Mouse (Mus musculus) brown adipose tissue, adult 24 weeks (tissue): ENCODE data around the gene Brpf1. TPM values are rescaled to one million over a fixed set of nuclear protein-coding genes. Genes with fewer than 3 reads are reported as not detected.

Experiments used
- H3K27ac ChIP-seq: fragments of 200-500 bp; replicated peaks from 2 replicates; pipeline ENCODE4 v1.5.1; 2012; ENCODE audit warnings: low read depth, mild to moderate bottlenecking, low read length
- H3K4me1 ChIP-seq: fragments of 200-500 bp; 2 replicates; pipeline ENCODE4 v1.6.1; 2012; ENCODE audit warnings: low read length, mixed read lengths; ENCODE audit not compliant: control insufficient read depth, insufficient read depth, insufficient read length
- H3K4me3 ChIP-seq: fragments of 200-500 bp; 2 replicates; pipeline ENCODE4 v1.5.1; 2012; ENCODE audit warnings: low read depth, mild to moderate bottlenecking, low read length, moderate library complexity; ENCODE audit not compliant: insufficient read depth
- polyA plus RNA-seq: library from polyadenylated mRNA; stranded (reverse); fragments of >200 nt; gene quantifications from 2 replicates; pipeline ENCODE4 v1.2.4, GENCODE M21; 2012; ENCODE audit not compliant: missing spikeins, insufficient read depth, insufficient read length

Brpf1 gene
- 12.6 and 15.1 TPM in 2 replicates for polyA plus RNA-seq

DNA sequence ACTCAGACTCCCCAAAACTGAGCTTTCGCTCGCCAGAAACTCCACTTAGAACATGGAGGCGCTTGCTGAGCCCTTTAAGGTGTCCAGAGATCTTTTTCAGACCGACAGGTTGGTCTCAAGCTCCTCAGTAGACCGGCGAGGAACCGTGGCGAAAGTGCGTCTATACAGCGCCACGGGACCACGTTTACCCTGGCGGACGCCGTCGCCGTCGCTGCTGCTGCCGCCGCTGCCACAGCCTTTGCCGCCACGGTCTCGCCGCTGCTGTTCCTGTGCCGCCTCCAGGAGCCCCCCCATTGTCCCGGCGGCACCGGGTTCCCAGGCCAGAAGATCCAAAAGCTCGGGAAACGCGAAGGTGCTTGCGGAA, at the start of gene Brpf1:
Gene Brpf1 (plus strand): TSS at position 152 of the 364 bp plus-strand sequence.
- Histone ChIP-seq H3K4me1 (peaks cover 4% of the 10 kb centered on the region; the same call in 1 of the 2 replicates), H3K27ac (peak within 1 kb of the TSS; percentile 100), H3K4me3 (peak within 1 kb of the TSS; percentile 96)

DNA sequence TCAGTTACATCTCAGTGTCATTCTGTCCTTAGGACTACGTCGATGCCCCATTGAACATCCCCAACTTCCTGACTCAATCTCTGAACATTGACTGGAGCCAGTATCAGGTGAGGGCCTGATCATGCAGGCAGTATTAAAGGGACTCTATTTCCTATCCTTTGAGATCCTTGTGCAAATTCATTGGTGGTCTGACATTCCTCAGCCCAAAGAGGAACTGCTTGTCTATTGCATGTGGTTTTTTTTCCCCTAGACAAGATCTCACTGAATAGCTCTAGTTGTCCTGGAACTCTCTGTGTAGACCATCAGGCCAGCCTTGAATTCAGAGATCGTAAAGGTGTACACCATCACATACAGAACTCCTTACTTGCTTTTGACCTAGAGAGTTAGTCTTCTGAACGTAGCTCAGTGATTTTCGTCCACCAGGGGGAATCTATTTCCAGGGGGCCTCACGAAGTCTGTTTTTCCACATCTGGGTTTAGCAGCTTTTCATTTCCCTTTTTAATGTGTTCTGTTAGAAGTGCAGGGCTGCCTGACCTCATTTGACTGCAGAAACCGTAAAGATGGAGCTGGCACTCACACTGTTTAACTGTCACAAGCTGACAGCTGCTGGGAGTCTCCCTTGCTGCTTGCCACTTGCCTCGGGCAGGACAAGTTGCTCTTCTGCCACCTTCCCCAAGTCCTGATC, 45.6 kb upstream of the Brpf1 start:
- H3K27ac ChIP-seq: no peak overlapping the region
- H3K4me1 ChIP-seq: 0 out of 2 replicates have a peak, but pooled peaks cover 2% of the 10 kb centered on the region
- H3K4me3 ChIP-seq: no peak overlapping the region

DNA sequence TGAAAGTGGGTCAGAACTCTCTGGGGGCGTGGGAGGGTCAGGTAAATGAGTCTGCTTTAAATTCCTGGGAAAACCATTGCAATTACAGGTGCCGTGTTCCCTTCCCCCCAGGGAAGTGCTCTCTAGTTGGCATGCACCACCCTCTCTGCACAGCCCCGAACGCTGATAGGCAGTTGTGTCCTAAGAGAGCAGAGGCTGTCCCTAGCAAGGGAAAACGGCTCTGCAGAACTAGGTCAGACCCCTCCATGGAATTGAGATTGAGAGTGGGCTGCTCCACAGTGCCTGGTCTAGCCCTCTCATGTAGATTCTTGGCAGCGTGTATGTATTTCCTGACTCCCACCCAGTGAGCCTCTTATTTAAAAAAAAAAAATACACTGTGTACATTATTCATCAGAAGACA, 43.4 kb upstream of the Brpf1 start:
- H3K27ac ChIP-seq: no peak overlapping the region
- peaks cover 13% of the 10 kb centered on the region for H3K4me1 ChIP-seq
- H3K4me3 ChIP-seq: no peak overlapping the region

DNA sequence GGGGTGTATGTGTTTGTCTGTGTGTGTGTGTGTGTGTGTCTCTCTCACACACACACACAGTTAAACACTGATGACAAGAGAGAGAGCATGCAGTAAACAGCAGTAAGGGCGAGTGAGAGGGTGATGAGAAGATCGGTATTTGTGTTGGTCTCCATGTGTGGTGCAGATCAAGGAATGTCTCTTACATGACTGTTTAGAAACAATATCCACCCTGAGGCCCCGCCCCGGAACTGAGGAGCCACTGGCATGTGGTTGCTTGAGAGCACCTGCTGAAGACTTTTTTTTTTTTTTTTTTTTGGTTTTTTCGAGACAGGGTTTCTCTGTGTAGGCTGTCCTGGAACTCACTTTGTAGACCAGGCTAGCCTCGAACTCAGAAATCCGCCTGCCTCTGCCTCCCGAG, 42.5 kb upstream of the Brpf1 start:
- no peak overlapping the region for H3K4me3 ChIP-seq
- H3K4me1 ChIP-seq: peaks cover 16% of the 10 kb centered on the region

DNA sequence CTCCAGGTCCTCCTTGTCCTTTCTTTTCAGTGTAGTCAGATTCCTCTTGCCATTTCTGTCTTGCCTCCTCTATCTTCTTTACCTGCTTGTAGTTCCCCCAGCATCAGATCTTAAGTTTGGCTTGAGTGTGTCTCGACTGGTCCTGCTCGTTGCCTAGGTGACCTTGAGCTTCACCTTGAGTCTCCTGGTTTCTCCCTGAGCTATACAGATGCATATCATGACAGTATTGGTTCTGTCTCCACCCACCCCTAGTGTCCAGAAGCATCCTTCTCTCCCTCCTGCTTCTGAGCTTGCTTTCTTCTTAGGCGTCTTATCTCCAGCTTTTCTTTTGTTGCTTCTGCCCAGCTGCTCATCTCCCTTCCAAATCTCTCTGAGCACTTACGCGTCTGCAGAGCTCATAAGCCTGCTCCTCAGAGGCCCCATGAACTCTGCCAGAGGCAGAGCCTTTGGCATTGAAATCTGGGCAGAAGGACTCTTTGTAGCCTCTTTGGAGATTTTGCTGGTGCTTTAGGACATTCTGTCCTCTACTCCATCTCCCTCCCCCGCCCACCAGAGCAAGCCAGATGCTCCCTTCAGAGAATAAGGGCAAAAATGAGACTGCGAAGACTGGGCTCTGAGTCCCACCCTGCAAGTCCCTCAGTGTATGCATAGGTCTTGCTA, 39.8 kb upstream of the Brpf1 start:
- Histone ChIP-seq H3K4me1 (peaks cover 16% of the 10 kb centered on the region), H3K27ac (peak overlapping the region; percentile 85), H3K4me3 (no peak overlapping the region)

More for the DNA sequence above, 42.5 kb upstream of the Brpf1 start:
- H3K27ac ChIP-seq: no peak overlapping the region

GRCm38 (mm10) chr6:113267988-113268387, 38.9 kb upstream of the Brpf1 start:
- Histone ChIP-seq H3K4me1 (peaks cover 16% of the 10 kb centered on the region), H3K4me3 (no peak overlapping the region), H3K27ac (peak overlapping the region; percentile 55)

DNA sequence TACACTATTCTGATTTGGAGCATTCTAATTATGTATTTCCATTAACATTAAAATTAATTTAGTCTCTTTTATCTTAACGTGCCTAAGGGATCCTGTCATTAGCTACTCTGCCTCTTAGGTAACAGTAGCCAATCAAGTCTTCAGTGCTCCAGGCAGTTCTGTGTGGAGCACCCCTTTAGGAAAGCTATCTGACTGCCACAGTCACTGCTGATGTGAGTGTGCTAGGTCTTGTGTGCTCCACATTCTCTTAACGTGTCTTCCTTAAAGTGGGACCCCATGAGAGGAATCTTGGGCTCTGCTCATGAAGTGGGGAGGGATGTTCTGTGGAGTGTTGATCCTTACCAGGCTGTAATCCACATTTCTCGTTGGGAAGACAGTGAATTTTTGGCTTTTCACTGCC, 34.6 kb upstream of the Brpf1 start:
- Histone ChIP-seq H3K4me1 (peaks cover 8% of the 10 kb centered on the region), H3K4me3 (no peak overlapping the region), H3K27ac (no peak overlapping the region)

DNA sequence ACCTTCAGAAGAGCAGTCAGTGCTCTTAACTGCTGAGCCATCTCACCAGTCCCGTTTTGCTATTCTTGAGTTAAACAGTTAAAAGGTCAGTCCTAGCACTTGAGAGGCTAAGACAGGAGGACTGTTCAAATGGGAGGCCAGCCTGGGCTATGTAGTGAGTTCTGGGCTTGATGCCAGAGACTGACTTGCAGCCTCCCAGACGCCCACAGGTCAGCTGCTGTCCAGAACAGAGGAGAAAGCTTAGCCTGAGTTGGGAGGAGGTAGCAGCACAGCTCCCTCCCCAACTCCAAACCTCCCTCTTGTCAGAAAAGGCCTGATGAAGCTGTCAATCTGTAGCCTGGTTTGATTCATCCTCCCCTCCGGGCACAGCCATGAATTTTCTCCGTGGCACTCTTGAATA, 30.1 kb upstream of the Brpf1 start:
- no peak overlapping the region for H3K4me3 ChIP-seq
- no peak overlapping the region for H3K27ac ChIP-seq
- no peaks in the 10 kb centered on the region for H3K4me1 ChIP-seq

GRCm38 (mm10) chr6:113281676-113282075, 25.3 kb upstream of the Brpf1 start:
- Histone ChIP-seq H3K4me1 (peaks cover 3% of the 10 kb centered on the region; the same call in 1 of the 2 replicates), H3K27ac (no peak overlapping the region), H3K4me3 (no peak overlapping the region)

DNA sequence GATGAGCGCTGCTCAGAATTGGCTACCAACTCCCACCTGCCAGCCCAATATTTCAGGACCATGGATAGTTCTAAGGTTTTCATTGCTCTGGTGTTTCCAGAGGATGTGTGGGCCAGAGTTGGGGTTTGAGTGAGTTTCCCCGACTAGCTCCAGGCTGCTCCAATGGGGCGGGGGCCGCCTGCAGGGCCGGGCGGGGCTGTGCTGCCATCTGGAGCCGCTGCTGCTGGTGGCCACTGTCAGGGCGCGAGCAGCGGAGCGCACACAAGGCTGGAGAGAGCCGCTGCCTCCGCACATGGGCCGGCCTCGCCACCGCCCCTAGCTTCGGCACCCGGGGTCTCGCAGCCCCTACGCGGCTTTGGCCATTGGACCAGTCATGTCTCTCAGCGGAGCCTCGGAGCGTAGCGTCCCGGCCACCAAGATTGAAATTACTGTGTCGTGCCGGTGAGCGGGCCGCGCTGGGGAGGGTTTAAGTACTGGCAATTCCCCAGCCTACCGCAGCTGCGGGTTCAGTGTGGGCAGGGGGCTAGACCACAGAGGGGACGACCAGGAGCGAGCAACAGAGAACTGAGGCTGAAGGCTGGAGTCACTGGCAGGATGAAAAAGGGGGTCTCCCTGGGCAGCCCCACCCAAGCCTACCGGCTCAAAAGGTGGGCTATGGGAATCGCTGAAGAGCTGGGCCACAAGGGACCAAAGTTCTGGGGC, 24.7 kb upstream of the Brpf1 start, which contains the start of gene Cpne9:
Gene Cpne9 (plus strand): TSS at position 207 of the 702 bp plus-strand sequence.
- H3K4me1 ChIP-seq: peaks cover 3% of the 10 kb centered on the region; the same call in 1 of the 2 replicates
- no peak within 1 kb of the TSS for H3K4me3 ChIP-seq

DNA sequence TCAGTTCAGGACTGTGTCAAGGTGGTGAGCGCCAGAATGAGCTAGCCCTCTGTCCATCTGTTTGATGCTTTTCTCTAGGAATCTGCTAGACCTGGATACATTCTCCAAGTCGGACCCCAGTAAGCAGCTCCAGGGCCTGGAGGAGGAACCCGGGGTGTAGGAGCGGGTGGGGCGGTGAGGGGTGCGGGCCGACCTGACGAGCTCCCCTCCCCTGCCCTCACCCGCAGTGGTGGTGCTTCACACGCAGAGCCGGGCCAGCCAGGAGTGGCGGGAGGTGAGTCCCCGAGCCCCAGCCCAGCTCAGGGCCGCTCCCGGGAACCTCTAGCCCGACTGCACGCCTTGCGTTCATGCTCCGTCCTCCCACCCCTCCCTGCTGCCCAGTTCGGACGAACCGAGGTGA, 24.0 kb upstream of the Brpf1 start:
- Histone ChIP-seq H3K4me1 (peaks cover 3% of the 10 kb centered on the region; the same call in 1 of the 2 replicates), H3K4me3 (no peak overlapping the region), H3K27ac (no peak overlapping the region)

More for the DNA sequence above, 24.7 kb upstream of the Brpf1 start, which contains the start of gene Cpne9:
- H3K27ac ChIP-seq: no peak within 1 kb of the TSS

DNA sequence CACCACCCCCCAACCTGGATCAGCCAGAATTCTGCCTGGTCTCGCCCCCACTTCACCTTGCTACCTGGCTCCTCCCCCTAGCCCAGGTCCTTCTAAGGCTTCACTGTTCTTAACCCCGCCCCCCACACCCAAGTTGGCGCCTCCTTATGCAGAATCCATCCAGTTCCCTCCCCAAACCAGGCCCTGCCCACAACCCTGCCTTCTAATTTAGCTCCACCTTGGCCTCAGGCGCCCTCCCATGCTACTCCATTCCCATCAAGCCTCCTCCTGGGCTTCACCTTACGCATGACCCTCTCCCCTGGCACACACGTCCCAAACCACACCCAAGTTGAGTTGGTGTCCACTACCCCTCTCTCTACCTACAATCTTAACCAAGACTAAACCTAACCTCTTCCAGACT, 23.4 kb upstream of the Brpf1 start:
- Histone ChIP-seq H3K4me3 (no peak overlapping the region), H3K4me1 (peaks cover 3% of the 10 kb centered on the region; the same call in 1 of the 2 replicates), H3K27ac (no peak overlapping the region)

DNA sequence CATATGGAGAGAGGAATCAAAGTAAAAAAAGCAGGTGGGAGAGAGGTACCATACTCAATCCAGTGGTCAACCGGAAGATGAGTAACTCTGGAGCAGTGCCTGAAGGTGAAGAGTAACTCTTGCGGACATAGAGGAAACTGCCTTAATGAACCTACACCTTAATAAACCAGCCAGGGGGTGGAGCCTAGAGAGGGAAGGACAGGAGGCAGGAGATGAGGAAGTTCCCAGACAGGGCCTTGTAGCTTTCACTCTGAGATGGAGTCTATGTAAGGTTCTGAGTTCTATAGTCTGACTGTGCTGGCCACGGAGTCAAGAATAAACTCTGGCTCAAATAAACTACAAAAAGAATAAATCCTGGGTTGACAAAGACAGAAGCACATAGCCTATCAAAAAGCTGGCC, 22.0 kb upstream of the Brpf1 start:
- peaks cover 3% of the 10 kb centered on the region; the same call in 1 of the 2 replicates for H3K4me1 ChIP-seq
- H3K4me3 ChIP-seq: no peak overlapping the region
- H3K27ac ChIP-seq: no peak overlapping the region

DNA sequence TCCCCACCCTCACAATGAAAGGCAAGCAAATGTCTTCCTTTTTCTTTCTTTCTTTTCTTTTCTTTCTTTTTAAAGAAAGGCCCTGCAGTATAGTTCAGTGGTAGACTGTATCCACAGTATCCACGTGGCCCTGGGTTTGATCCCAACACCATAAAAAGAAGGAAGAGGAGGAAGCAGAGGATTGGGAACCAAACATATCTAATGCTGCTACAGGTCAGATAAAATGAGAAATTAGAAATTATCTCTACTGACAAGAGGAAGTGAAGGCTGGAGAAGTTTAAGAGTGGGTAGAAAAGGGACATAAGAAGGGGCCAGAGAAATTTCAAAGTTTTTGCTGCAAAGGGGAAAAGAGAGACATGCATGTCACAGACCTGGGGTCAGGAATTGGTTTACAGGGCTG, 20.6 kb upstream of the Brpf1 start:
- no peak overlapping the region for H3K4me3 ChIP-seq
- H3K27ac ChIP-seq: no peak overlapping the region
- H3K4me1 ChIP-seq: peaks cover 3% of the 10 kb centered on the region; the same call in 1 of the 2 replicates

DNA sequence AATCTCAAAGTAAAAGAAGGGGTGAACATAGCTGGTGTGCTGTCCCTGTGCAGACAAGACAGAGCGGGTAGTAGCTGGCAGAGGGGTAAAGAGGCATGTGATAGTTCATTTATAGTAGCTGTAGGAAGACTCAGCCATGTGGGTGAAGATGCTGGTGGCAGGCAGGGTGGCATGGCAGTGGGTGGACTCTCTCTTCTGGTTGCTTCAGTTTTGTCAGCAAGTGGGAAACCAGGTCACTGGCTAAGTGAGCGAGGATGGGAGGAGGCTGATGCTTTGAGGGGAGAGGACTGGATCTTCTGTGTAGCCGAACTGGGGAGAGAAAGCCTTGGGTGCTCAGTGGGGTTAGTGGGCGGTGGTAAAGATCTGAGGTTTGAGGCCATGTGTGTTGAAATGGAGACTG, 19.7 kb upstream of the Brpf1 start:
- Histone ChIP-seq H3K4me1 (peaks cover 3% of the 10 kb centered on the region; the same call in 1 of the 2 replicates), H3K27ac (no peak overlapping the region), H3K4me3 (no peak overlapping the region)
